In genomic region chr7:111163321-111163720, GRCm38 (mm10) we compare ENCODE assay signal across 22 mouse cellular contexts.
DNase-seq lines count a peak whose midpoint lies in the region; ATAC-seq and TF ChIP-seq lines count a peak whose summit lies in the region.
"Had no signal": no experiment of that assay in that cellular context is flagged by ENCODE, and none has a peak within 500 bp of the region (broad histone marks: within the 10 kb centered on the region; RNA-seq: fewer than 3 reads in every experiment).

No protein-coding gene starts in this region.

- no peak for TF ChIP-seq POLR2A in brain, embryonic 14.5 days (IDR thresholded peaks at IDR 0.05; ENCODE audit: borderline replicate concordance, extremely low read depth, insufficient read depth, insufficient read length, poor library complexity, severe bottlenecking)
- TF ChIP-seq POLR2A in embryonic fibroblast, embryonic 13.5 days (IDR thresholded peaks at IDR 0.05; ENCODE audit: low read depth, low read length) = no peak

- no peaks in the 10 kb centered on the region for H3K27me3 ChIP-seq in midbrain, embryonic 14.5 days (ENCODE audit: control insufficient read depth, insufficient read depth, low read length)
- H3K27me3 ChIP-seq in midbrain, embryonic 13.5 days = no peaks in the 10 kb centered on the region
- no peaks in the 10 kb centered on the region for H3K27me3 ChIP-seq in heart, embryonic 10.5 days (ENCODE audit: insufficient read depth, poor library complexity, severe bottlenecking)
- H3K27me3 ChIP-seq: embryonic facial prominence, embryonic 12.5 days; forebrain, embryonic 15.5 days; heart, embryonic 13.5 days; hindbrain, embryonic 15.5 days; intestine, embryonic 15.5 days; kidney, embryonic 15.5 days; limb, embryonic 12.5 days had no signal

- no peaks in the 10 kb centered on the region for H3K36me3 ChIP-seq in midbrain, embryonic 14.5 days (ENCODE audit: control insufficient read depth, insufficient read depth, low read length)
- no peaks in the 10 kb centered on the region for H3K36me3 ChIP-seq in midbrain, embryonic 13.5 days
- H3K36me3 ChIP-seq in heart, embryonic 10.5 days = no peaks in the 10 kb centered on the region
- H3K36me3 ChIP-seq: embryonic facial prominence, embryonic 12.5 days; forebrain, embryonic 15.5 days; heart, embryonic 13.5 days; hindbrain, embryonic 15.5 days; intestine, embryonic 15.5 days; kidney, embryonic 15.5 days; limb, embryonic 12.5 days; liver, embryonic 12.5 days; midbrain, embryonic 10.5 days had no signal

- H3K4me2 ChIP-seq in midbrain, embryonic 14.5 days (ENCODE audit: low read length) = no peak overlapping the region
- H3K4me2 ChIP-seq in midbrain, embryonic 13.5 days (replicated peaks) = no peak overlapping the region
- H3K4me2 ChIP-seq: embryonic facial prominence, embryonic 12.5 days; forebrain, embryonic 15.5 days; heart, embryonic 13.5 days; hindbrain, embryonic 15.5 days; intestine, embryonic 15.5 days; kidney, embryonic 15.5 days; limb, embryonic 12.5 days; liver, embryonic 12.5 days had no signal

- WGBS in midbrain, embryonic 14.5 days = 63% methylated on average over 8 of the region's 8 CpGs
- 72% methylated on average over 8 of the region's 8 CpGs for WGBS in midbrain, embryonic 13.5 days
- 79% methylated on average over 8 of the region's 8 CpGs for WGBS in heart, embryonic 10.5 days

- H3K9me3 ChIP-seq in midbrain, embryonic 14.5 days (ENCODE audit: control insufficient read depth, low read length) = no peaks in the 10 kb centered on the region
- H3K9me3 ChIP-seq in midbrain, embryonic 13.5 days = no peaks in the 10 kb centered on the region
- no peaks in the 10 kb centered on the region for H3K9me3 ChIP-seq in heart, embryonic 10.5 days
- H3K9me3 ChIP-seq: embryonic facial prominence, embryonic 12.5 days; forebrain, embryonic 15.5 days; heart, embryonic 13.5 days; hindbrain, embryonic 15.5 days; intestine, embryonic 15.5 days; kidney, embryonic 15.5 days; limb, embryonic 12.5 days; liver, embryonic 12.5 days; midbrain, embryonic 10.5 days had no signal

- no peak overlapping the region for H3K9ac ChIP-seq in midbrain, embryonic 14.5 days (replicated peaks; ENCODE audit: low read length)
- no peak overlapping the region for H3K9ac ChIP-seq in midbrain, embryonic 13.5 days (replicated peaks)
- H3K9ac ChIP-seq: embryonic facial prominence, embryonic 12.5 days; forebrain, embryonic 15.5 days; heart, embryonic 13.5 days; hindbrain, embryonic 15.5 days; intestine, embryonic 15.5 days; kidney, embryonic 15.5 days; limb, embryonic 12.5 days; liver, embryonic 12.5 days had no signal

- no peak overlapping the region for H3K27ac ChIP-seq in midbrain, embryonic 14.5 days (replicated peaks; ENCODE audit: low read depth, low read length)
- H3K27ac ChIP-seq in midbrain, embryonic 13.5 days = no peak overlapping the region
- peak overlapping the region; percentile 50; the same call in 1 of the 2 replicates for H3K27ac ChIP-seq in embryonic fibroblast, embryonic 13.5 days (ENCODE audit: insufficient read depth, low read length)
- H3K27ac ChIP-seq in heart, embryonic 10.5 days = no peak overlapping the region
- H3K27ac ChIP-seq: embryonic facial prominence, embryonic 12.5 days; forebrain, embryonic 15.5 days; heart, embryonic 13.5 days; hindbrain, embryonic 15.5 days; intestine, embryonic 15.5 days; kidney, embryonic 15.5 days; limb, embryonic 12.5 days; liver, embryonic 12.5 days; midbrain, embryonic 10.5 days had no signal

- H3K4me3 ChIP-seq in midbrain, embryonic 14.5 days (replicated peaks; ENCODE audit: low read depth, low read length) = no peak overlapping the region
- H3K4me3 ChIP-seq in midbrain, embryonic 13.5 days (replicated peaks) = no peak overlapping the region
- H3K4me3 ChIP-seq in embryonic fibroblast, embryonic 13.5 days (ENCODE audit: insufficient read depth, low read length) = no peak overlapping the region
- H3K4me3 ChIP-seq in heart, embryonic 10.5 days = no peak overlapping the region
- H3K4me3 ChIP-seq: embryonic facial prominence, embryonic 12.5 days; forebrain, embryonic 15.5 days; heart, embryonic 13.5 days; hindbrain, embryonic 15.5 days; intestine, embryonic 15.5 days; kidney, embryonic 15.5 days; limb, embryonic 12.5 days; liver, embryonic 12.5 days; midbrain, embryonic 10.5 days had no signal

- ATAC-seq in midbrain, embryonic 14.5 days (ENCODE audit: low FRiP score, low TSS enrichment) = no peak
- ATAC-seq in midbrain, embryonic 13.5 days = no peak
- ATAC-seq: forebrain, embryonic 15.5 days; intestine, embryonic 15.5 days; liver, embryonic 12.5 days had no signal

- TF ChIP-seq CTCF in brain, embryonic 14.5 days (IDR thresholded peaks at IDR 0.05; ENCODE audit: borderline replicate concordance, extremely low read depth, insufficient read depth, insufficient read length) = no peak
- TF ChIP-seq CTCF in embryonic fibroblast, embryonic 13.5 days (IDR thresholded peaks at IDR 0.05; ENCODE audit: borderline replicate concordance, insufficient read depth, low read length) = no peak

- H3K4me1 ChIP-seq in midbrain, embryonic 14.5 days (ENCODE audit: control insufficient read depth, insufficient read depth, low read length) = no peaks in the 10 kb centered on the region
- no peaks in the 10 kb centered on the region for H3K4me1 ChIP-seq in midbrain, embryonic 13.5 days (replicated peaks)
- H3K4me1 ChIP-seq in embryonic fibroblast, embryonic 13.5 days (ENCODE audit: control insufficient read depth, insufficient read depth, low read length) = peaks cover 6% of the 10 kb centered on the region
- H3K4me1 ChIP-seq in heart, embryonic 10.5 days = no peaks in the 10 kb centered on the region
- H3K4me1 ChIP-seq: embryonic facial prominence, embryonic 12.5 days; hindbrain, embryonic 15.5 days; intestine, embryonic 15.5 days; liver, embryonic 12.5 days; midbrain, embryonic 10.5 days had no signal

- peak; percentile 29 for DNase-seq in midbrain, embryonic 14.5 days
- peak; percentile 58 for DNase-seq in brain, embryonic 14.5 days (ENCODE audit: low read depth)
- DNase-seq in cerebellum, adult 8-10 months = peak; percentile 36
- DNase-seq in thymus, postnatal 4 days = no peak
- no peak for DNase-seq in heart, embryonic 10.5 days (ENCODE audit: low spot score)
- DNase-seq: adrenal gland, adult 2 months; heart, postnatal 36 days; kidney, postnatal 4 days; lung, adult 2 months; lung, postnatal 36 days; right cerebral cortex, postnatal 25 days had no signal

Comparison
In these comparisons a context has a peak if more than half of its experiments do, and no peak if none do; other contexts are left out.
1. DNase-seq: peak in midbrain, embryonic 14.5 days (single experiment), brain, embryonic 14.5 days (single experiment) and cerebellum, adult 8-10 months (single experiment); none in thymus, postnatal 4 days (single experiment) and heart, embryonic 10.5 days (single experiment).